Mouse (Mus musculus) lung, embryonic 15.5 days (tissue): ENCODE results near the gene Fntb. TPM values are rescaled to one million over a fixed set of nuclear protein-coding genes. Genes with fewer than 3 reads are reported as not detected.

Experiments
- ATAC-seq: fragments of 200-750 bp; cut with Nextera tagmentation; 2 replicates; pipeline ENCODE4 v1.8.0; 2017; ENCODE audit warnings: moderate number of reproducible peaks, borderline replicate concordance; ENCODE audit not compliant: low FRiP score, low TSS enrichment; ENCODE audit errors: extremely low read depth
- H3K27ac ChIP-seq: fragments of 300-500 bp; sonication (generic); 2 replicates; pipeline ENCODE4 v1.5.1; 2015; ENCODE audit warnings: moderate library complexity, mild to moderate bottlenecking, inconsistent platforms
- H3K27me3 ChIP-seq: fragments of 300-500 bp; sonication (generic); 2 replicates; pipeline ENCODE4 v1.6.1; 2015; ENCODE audit warnings: inconsistent platforms
- H3K36me3 ChIP-seq: fragments of 300-500 bp; sonication (generic); 2 replicates; pipeline ENCODE4 v1.6.1; 2015; ENCODE audit warnings: inconsistent platforms
- H3K4me1 ChIP-seq: fragments of 300-500 bp; sonication (generic); 2 replicates; pipeline ENCODE4 v1.6.1; 2015; ENCODE audit warnings: inconsistent platforms
- H3K4me2 ChIP-seq: fragments of 300-500 bp; sonication (generic); 2 replicates; pipeline ENCODE4 v1.6.1; 2015; ENCODE audit warnings: inconsistent platforms, mild to moderate bottlenecking, moderate library complexity
- H3K4me3 ChIP-seq: fragments of 300-500 bp; sonication (generic); 2 replicates; pipeline ENCODE4 v1.5.1; 2015; ENCODE audit warnings: mild to moderate bottlenecking, inconsistent platforms
- H3K9ac ChIP-seq: fragments of 300-500 bp; sonication (generic); 2 replicates; pipeline ENCODE4 v1.6.1; 2015; ENCODE audit warnings: inconsistent platforms
- H3K9me3 ChIP-seq: fragments of 300-500 bp; sonication (generic); 2 replicates; pipeline ENCODE4 v1.6.1; 2016; ENCODE audit warnings: inconsistent platforms
- WGBS: fragments of 180-500 bp; shearing (Covaris S2); methylation state at CpG from one replicate; pipeline ENCODE4 v1.1.7; 2015; 5-methylcytosine and 5-hydroxymethylcytosine counted together
- polyA plus RNA-seq: library from polyadenylated mRNA; unstranded; fragments of >200 nt; fragmentation: Nextera tagmentation; extraction: Ambion mirVana; gene quantifications from 2 replicates; pipeline ENCODE4 v1.2.1, GENCODE M21; 2015

Gene Fntb
- polyA plus RNA-seq, 1 experiment from 2014 or later = 37.8 TPM

DNA sequence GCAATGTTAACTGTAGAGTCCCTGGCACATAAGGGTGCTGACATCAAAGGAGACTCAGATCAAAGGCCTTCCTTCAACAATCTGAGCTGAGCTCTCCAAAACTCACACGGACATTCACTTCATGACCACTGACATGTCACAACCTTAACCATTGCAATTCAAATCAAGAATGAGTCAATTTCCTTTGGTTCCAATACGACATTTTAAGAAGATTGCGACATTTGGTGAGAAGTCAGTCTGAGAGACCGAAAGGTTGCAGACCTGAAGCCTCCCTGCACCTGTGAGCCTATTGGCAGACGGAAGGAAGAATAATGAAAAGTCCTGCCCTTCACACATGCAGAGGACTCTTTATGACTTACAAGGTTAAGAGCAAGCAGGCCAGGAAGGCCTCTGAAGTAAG lies 184.9 kb downstream of the Fntb start:
- Histone ChIP-seq H3K4me2 (no peak overlapping the region), H3K9ac (no peak overlapping the region), H3K9me3 (no peaks in the 10 kb centered on the region), H3K4me1 (peaks cover 18% of the 10 kb centered on the region), H3K27ac (no peak overlapping the region), H3K4me3 (no peak overlapping the region), H3K27me3 (no peaks in the 10 kb centered on the region), H3K36me3 (peaks cover 82% of the 10 kb centered on the region)
- ATAC-seq = no peak
- WGBS = 81% methylated on average over 5 of the region's 5 CpGs

DNA sequence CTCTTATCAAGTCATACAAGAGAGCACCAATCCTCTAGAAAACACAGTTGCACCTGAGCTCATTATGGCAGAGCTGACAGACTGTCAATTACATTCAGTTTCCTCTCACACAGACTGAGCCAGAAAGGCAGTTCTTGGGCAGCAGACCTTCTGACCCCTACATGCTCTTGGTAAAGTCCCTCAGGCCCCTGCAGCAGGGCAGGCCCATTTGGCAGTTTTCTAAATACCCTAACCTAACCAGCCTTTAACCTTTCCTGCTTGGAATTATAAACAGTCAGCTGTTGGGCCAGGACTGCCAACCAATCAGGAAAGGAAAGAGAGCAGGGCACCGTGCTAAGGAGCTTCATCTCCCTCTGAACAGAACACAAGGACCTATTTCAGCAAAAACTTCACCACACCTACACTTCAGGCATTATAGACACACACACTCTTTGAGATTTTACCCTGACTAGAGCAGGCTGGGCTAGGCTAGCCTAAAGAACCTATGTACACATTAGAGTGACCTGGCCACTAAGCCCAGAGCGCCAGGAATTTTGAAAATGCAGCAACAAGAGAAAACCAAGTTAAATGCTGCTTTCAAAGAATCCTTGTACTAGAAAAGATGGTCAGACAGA lies 188.5 kb downstream of the Fntb start:
- Histone ChIP-seq H3K9me3 (no peaks in the 10 kb centered on the region), H3K36me3 (peaks cover 66% of the 10 kb centered on the region), H3K27me3 (no peaks in the 10 kb centered on the region), H3K4me1 (peaks cover 28% of the 10 kb centered on the region), H3K4me3 (no peak overlapping the region), H3K9ac (no peak overlapping the region), H3K27ac (peak overlapping the region; percentile 79), H3K4me2 (no peak overlapping the region)
- WGBS = 49% methylated on average over 2 of the region's 2 CpGs
- ATAC-seq = no peak

DNA sequence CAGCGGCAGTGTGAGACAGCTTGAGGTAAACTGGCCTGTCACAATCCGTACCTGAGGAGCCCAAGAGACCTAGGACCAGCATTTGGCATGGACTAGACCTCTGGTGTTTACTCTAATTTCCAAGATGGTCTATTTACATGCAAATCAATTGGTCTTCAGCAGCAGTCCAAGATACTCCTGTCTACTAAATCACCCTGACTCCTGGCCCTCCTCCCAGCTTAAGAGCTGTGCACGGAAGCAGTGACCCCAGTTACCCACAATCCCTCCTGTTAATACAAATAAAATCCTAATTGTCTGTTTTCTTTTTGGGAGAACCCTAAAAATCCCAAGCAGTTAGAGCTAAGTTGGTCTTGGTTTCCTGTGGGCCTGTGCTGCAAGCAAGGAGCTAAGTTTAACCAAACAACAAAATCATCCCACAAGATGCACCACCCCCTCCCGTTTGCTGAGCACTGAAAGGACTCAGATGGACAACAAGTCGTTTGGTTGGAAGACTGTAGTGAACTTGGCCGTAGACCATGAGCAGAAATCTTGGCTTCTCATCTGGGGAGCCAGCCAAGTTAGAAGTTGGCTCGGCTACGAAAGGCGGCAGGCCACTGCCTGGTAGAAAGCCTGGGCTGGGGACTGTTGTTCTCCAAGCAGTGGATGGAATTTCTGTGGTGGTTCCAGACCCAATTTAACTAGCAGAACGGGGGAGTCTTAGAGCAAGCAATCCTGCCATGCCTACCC lies 189.5 kb downstream of the Fntb start:
- 51% methylated on average over 10 of the region's 10 CpGs for whole genome bisulfite sequencing

DNA sequence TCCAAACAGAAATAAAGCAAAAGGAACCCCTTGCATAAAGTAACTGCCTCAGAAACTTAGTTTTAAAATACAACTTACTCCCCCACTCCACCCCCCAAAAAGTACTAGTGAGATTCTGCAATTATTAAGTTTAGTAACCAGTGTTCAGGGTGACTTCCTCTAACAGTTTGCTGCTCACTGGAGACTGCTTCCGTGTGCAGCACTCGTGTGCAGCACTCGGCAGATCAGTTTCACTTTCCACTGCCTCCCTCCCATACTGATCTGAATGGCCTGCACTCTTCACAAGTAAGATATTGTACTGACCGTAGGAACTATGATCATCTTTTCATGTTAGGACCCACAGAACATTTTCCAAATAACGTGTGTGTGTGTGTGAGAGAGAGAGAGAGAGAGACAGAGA lies 192.3 kb downstream of the Fntb start:
- Histone ChIP-seq H3K4me2 (no peak overlapping the region), H3K4me3 (no peak overlapping the region), H3K9me3 (no peaks in the 10 kb centered on the region), H3K4me1 (peaks cover 38% of the 10 kb centered on the region), H3K9ac (no peak overlapping the region), H3K27ac (no peak overlapping the region), H3K27me3 (no peaks in the 10 kb centered on the region), H3K36me3 (peaks cover 37% of the 10 kb centered on the region)
- ATAC-seq = no peak
- 77% methylated on average over 5 of the region's 5 CpGs for WGBS

More for the DNA sequence above, 189.5 kb downstream of the Fntb start:
- Histone ChIP-seq H3K9ac (no peak overlapping the region), H3K9me3 (no peaks in the 10 kb centered on the region), H3K36me3 (peaks cover 65% of the 10 kb centered on the region), H3K4me3 (no peak overlapping the region), H3K4me1 (peaks cover 28% of the 10 kb centered on the region), H3K27ac (peak overlapping the region; percentile 79), H3K4me2 (peak overlapping the region; percentile 1; the same call in 1 of the 2 replicates), H3K27me3 (no peaks in the 10 kb centered on the region)
- ATAC-seq = peak; percentile 86

DNA sequence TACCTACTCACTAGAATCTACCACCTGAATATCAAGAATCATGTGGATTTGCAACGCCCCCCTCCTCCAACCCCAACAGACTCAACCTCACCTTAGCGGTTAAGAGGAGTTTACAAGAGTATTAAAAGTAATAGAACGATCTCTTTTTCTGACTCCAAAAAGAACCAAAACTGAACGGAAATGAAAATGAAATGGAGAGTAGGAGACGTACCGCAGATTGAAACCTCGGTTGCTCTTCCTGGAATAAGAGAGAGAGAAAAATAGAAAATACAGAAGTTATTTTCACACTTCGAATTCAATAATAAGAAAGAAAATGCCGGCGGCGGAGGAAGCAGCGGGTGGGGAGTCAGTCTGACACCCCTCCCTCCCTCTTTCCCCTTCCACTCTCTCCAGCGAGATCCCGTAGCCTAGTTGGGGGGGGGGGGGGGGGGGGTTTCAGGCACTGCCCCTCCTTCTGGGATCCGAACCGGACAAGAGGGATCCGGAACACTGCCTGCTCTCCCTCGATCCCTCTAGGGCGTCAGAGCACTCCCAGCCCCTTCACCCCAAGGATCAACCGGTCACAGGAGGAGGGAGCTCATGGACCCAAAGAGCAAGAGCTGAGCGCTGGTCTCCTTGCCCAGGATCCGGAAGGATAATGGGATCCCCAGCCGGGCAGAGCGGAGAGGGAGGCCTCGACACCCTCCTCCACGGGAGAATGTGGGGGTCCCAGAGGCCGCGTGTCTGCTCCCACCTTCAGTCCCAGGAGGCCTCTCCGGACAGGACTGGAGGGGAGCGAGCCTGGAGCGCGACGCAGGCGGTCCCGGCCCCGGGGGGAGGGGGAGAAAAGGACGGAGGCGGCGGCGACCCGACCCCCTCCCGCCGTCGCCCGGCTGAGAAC lies 195.9 kb downstream of the Fntb start:
- Histone ChIP-seq H3K9ac (peak overlapping the region; percentile 87), H3K36me3 (peaks cover 15% of the 10 kb centered on the region), H3K9me3 (no peaks in the 10 kb centered on the region), H3K4me2 (peak overlapping the region; percentile 70), H3K4me1 (peaks cover 17% of the 10 kb centered on the region; the same call in 1 of the 2 replicates), H3K4me3 (peak overlapping the region; percentile 97), H3K27me3 (no peaks in the 10 kb centered on the region), H3K27ac (peak overlapping the region; percentile 57)
- peak; percentile 36 for ATAC-seq
- WGBS = 4% methylated on average over 44 of the region's 45 CpGs

DNA sequence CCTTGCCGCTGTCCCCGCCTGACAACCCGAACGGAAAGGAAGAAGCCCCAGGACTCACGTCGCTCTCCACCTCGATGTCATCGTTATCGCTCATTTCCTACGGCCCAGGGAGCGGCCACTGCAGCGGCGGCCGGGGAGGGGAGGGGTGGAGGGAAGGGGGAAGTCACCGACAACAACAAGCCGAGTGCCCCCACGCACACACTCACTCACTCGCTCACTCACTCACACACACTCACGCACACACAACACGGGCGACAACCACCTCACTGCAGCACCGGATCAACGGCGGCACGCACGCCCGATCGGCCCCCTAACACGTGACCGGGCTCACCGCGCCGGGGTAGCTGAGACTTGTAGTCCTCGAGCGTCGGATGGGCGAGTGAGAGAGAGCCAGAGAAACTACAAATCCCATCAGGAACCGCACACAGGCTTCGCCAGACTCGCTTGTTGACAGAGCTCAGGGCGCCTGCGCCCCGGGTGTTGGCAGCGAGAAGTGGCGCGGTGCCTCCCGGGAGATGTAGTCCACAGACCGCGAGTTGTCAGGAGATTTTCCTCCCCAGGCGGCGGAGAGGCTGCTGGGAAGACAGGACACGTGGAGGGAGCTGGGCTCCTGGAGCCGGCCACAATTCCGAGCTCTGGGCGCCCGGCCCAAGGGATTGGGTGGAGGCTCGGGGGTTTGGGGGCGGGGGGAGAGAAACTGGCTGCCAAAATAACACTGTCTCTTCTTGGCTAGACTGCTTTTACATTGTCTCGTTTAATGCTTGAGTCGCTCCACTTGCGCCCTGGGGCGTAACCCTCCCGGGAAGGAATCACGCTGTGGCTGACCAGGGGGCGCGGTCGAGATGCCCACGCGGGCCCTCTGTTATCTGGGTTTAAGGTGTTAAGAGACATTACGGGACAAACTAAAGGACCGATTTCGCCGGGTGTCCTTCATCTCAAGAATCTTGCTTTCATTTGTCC lies 196.8 kb downstream of the Fntb start, which contains the start of gene Max:
Gene Max, minus strand, starts transcription at position 270 of the 960 bp plus-strand sequence.
- peak within 1 kb of the TSS; percentile 57 for H3K27ac ChIP-seq
- H3K9me3 ChIP-seq = no peaks in the 10 kb centered on the region
- peak; percentile 99 for ATAC-seq
- H3K4me3 ChIP-seq = peak within 1 kb of the TSS; percentile 97
- WGBS = under 1% methylated on average over 72 of the region's 73 CpGs
- H3K4me2 ChIP-seq = peak within 1 kb of the TSS; percentile 77
- H3K27me3 ChIP-seq = no peaks in the 10 kb centered on the region
- peaks cover 16% of the 10 kb centered on the region; the same call in 1 of the 2 replicates for H3K4me1 ChIP-seq
- peaks cover 10% of the 10 kb centered on the region; the same call in 1 of the 2 replicates for H3K36me3 ChIP-seq
- H3K9ac ChIP-seq = peak within 1 kb of the TSS; percentile 87

DNA sequence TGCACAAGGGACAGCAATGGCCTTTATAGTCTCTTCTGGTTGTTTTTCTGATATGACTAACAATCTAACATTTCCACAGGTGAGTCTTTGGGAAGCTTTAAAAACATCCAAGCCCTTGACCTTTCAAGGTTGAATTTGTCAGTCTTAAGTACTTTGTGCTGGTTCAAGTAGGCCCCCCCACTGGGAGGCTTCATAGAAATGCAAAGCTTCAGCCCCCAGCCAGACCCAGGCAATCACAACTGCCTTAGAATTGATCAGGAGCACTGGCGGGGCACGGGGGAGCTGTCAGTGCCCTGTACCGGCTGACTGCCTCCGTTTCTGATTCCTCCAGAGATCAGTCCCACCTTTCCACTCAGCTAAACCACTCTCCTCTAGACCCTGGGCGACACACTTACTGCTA lies 199.7 kb downstream of the Fntb start:
- H3K4me2 ChIP-seq = no peak overlapping the region
- H3K9me3 ChIP-seq = no peaks in the 10 kb centered on the region
- ATAC-seq = no peak
- peaks cover 16% of the 10 kb centered on the region; the same call in 1 of the 2 replicates for H3K4me1 ChIP-seq
- no peak overlapping the region for H3K27ac ChIP-seq
- H3K9ac ChIP-seq = no peak overlapping the region
- H3K36me3 ChIP-seq = no peaks in the 10 kb centered on the region
- 33% methylated on average over 5 of the region's 5 CpGs for WGBS
- no peak overlapping the region for H3K4me3 ChIP-seq
- no peaks in the 10 kb centered on the region for H3K27me3 ChIP-seq

DNA sequence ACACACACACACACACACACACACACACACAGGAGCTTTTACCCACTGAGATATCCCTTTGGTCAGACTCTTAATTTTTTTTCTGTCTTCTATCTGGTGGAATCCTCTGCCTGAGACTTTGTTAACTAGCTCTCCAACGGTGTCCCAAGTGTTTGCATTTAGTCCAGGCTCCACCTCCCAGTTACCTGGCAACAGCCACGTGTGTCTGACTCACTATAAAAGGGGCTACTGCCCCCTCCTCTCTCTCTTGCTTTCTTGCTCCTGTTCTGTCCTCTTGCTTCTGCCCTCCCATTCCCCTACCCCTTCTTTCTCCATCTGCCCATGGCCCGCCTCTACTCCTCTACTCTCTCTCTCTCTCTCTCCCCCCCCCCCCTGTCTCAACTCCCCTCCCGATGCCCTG lies 200.5 kb downstream of the Fntb start:
- Histone ChIP-seq H3K27ac (no peak overlapping the region), H3K4me1 (peaks cover 8% of the 10 kb centered on the region; the same call in 1 of the 2 replicates), H3K9ac (no peak overlapping the region), H3K4me3 (no peak overlapping the region), H3K4me2 (no peak overlapping the region), H3K27me3 (no peaks in the 10 kb centered on the region), H3K36me3 (no peaks in the 10 kb centered on the region), H3K9me3 (no peaks in the 10 kb centered on the region)
- WGBS = 7% methylated on average over 3 of the region's 4 CpGs
- no peak for ATAC-seq

Other genes starting within 250 kb of the Fntb start
- 6.9 and 7.2 TPM in 2 replicates for gene Plekhg3, start 234.7 kb upstream of the Fntb start, polyA plus RNA-seq
- gene Sptb, start 55.0 kb upstream of the Fntb start, polyA plus RNA-seq = 0.91 and 1.2 TPM in 2 replicates
- gene Churc1, start 51 bp upstream of the Fntb start, polyA plus RNA-seq = 139 and 144 TPM in 2 replicates
- 17.0 and 20.3 TPM in 2 replicates for gene Gpx2, start 30.0 kb downstream of the Fntb start, polyA plus RNA-seq
- 38.9 and 39.8 TPM in 2 replicates for gene Rab15, start 57.3 kb downstream of the Fntb start, polyA plus RNA-seq
- 13.1 and 13.3 TPM in 2 replicates for gene Max, start 196.6 kb downstream of the Fntb start, polyA plus RNA-seq